9 mouse cellular contexts compared by ENCODE assay signal in genomic region chr6:29814616-29815015, GRCm38 (mm10). TPM values are rescaled to one million over a fixed set of nuclear protein-coding genes. Genes with fewer than 3 reads are reported as not detected.
DNase-seq lines count a peak whose midpoint lies in the region; ATAC-seq and TF ChIP-seq lines count a peak whose summit lies in the region.
"Had no signal": no experiment of that assay in that cellular context is flagged by ENCODE, and none has a peak within 500 bp of the region (broad histone marks: within the 10 kb centered on the region; RNA-seq: fewer than 3 reads in every experiment).

No protein-coding gene starts in this region.

- no peaks in the 10 kb centered on the region for H3K36me3 ChIP-seq in hindbrain, postnatal 0 days (ENCODE audit: insufficient read depth, low read length)
- no peaks in the 10 kb centered on the region for H3K36me3 ChIP-seq in neural tube, embryonic 15.5 days
- no peaks in the 10 kb centered on the region for H3K36me3 ChIP-seq in kidney, embryonic 15.5 days

- ATAC-seq in hindbrain, postnatal 0 days: peak; percentile 82
- peak; percentile 70; the same call in 1 of the 2 replicates for ATAC-seq in neural tube, embryonic 15.5 days (ENCODE audit: low FRiP score)
- no peak for ATAC-seq in kidney, embryonic 15.5 days (replicated peaks; ENCODE audit: low FRiP score)

- no peak overlapping the region for H3K4me3 ChIP-seq in hindbrain, postnatal 0 days (ENCODE audit: low read length)
- no peak overlapping the region for H3K4me3 ChIP-seq in neural tube, embryonic 15.5 days (replicated peaks)
- no peak overlapping the region for H3K4me3 ChIP-seq in kidney, embryonic 15.5 days (replicated peaks)
- H3K4me3 ChIP-seq: megakaryocyte, embryonic 14.5 days had no signal

- H3K27ac ChIP-seq in hindbrain, postnatal 0 days: peak overlapping the region; percentile 61; the same call in 1 of the 2 replicates
- H3K27ac ChIP-seq in neural tube, embryonic 15.5 days (replicated peaks): peak overlapping the region; percentile 34; the same call in 1 of the 2 replicates
- no peak overlapping the region for H3K27ac ChIP-seq in kidney, embryonic 15.5 days

- peaks cover 5% of the 10 kb centered on the region for H3K4me1 ChIP-seq in hindbrain, postnatal 0 days (ENCODE audit: insufficient read depth, low read length)
- H3K4me1 ChIP-seq in neural tube, embryonic 15.5 days: peaks cover 17% of the 10 kb centered on the region
- no peaks in the 10 kb centered on the region for H3K4me1 ChIP-seq in kidney, embryonic 15.5 days
- H3K4me1 ChIP-seq: megakaryocyte, embryonic 14.5 days had no signal

- H3K27me3 ChIP-seq in hindbrain, postnatal 0 days (ENCODE audit: insufficient read depth, low read length): no peaks in the 10 kb centered on the region
- no peaks in the 10 kb centered on the region for H3K27me3 ChIP-seq in neural tube, embryonic 15.5 days (replicated peaks)
- no peaks in the 10 kb centered on the region for H3K27me3 ChIP-seq in kidney, embryonic 15.5 days
- H3K27me3 ChIP-seq: megakaryocyte, embryonic 14.5 days had no signal

- 3% methylated on average over 2 of the region's 2 CpGs for WGBS in hindbrain, postnatal 0 days
- WGBS in neural tube, embryonic 15.5 days: 10% methylated on average over 2 of the region's 2 CpGs
- 37% methylated on average over 2 of the region's 2 CpGs for WGBS in kidney, embryonic 15.5 days

- DNase-seq in adrenal gland, adult 2 months: peak; percentile 57
- DNase-seq in adrenal gland, adult 18-20 months (ENCODE audit: low spot score in 2 of 2): no peak
- peak; percentile 48 for DNase-seq in right cerebral cortex, adult 18-20 months
- DNase-seq in right cerebral cortex, postnatal 14 days: no peak
- peak; percentile 62 for DNase-seq in hindbrain, postnatal 0 days (ENCODE audit: low spot score)
- DNase-seq in kidney, postnatal 14 days: no peak

- no peak for TF ChIP-seq CTCF in hindbrain, postnatal 0 days (IDR thresholded peaks at IDR 0.05; ENCODE audit: low read depth)

- no peak overlapping the region for H3K9ac ChIP-seq in hindbrain, postnatal 0 days (replicated peaks; ENCODE audit: low read length)
- H3K9ac ChIP-seq in neural tube, embryonic 15.5 days (replicated peaks): no peak overlapping the region
- no peak overlapping the region for H3K9ac ChIP-seq in kidney, embryonic 15.5 days

- no peaks in the 10 kb centered on the region for H3K9me3 ChIP-seq in hindbrain, postnatal 0 days (ENCODE audit: low read length)
- no peaks in the 10 kb centered on the region for H3K9me3 ChIP-seq in neural tube, embryonic 15.5 days (replicated peaks)
- no peaks in the 10 kb centered on the region for H3K9me3 ChIP-seq in kidney, embryonic 15.5 days (replicated peaks)
- H3K9me3 ChIP-seq: megakaryocyte, embryonic 14.5 days had no signal

- no peak overlapping the region for H3K4me2 ChIP-seq in hindbrain, postnatal 0 days (ENCODE audit: low read depth, low read length)
- no peak overlapping the region for H3K4me2 ChIP-seq in neural tube, embryonic 15.5 days
- H3K4me2 ChIP-seq in kidney, embryonic 15.5 days: no peak overlapping the region

RNA-seq across cellular contexts. Expression of gene Ahcyl2, which starts 46.8 kb away (rescaled TPM):
- total RNA-seq in adrenal gland, adult 2 months (2021): 100 to 1,000 TPM in 1 of 2 experiments, 10 to 100 TPM in 1; 72.4 to 344 TPM
- polyA plus RNA-seq in adrenal gland, adult 2 months (2012; rRNA removed): 48.4 and 104 TPM in 2 replicates
- total RNA-seq in adrenal gland, adult 18-20 months (2021): 100 to 1,000 TPM; 124 to 260 TPM
- total RNA-seq in hindbrain, postnatal 0 days (2014; rRNA removed): 56.8 and 57.5 TPM in 2 replicates
- polyA plus RNA-seq in hindbrain, postnatal 0 days (2015; fragmentation: Nextera tagmentation; extraction: Ambion mirVana): 19.6 and 23.1 TPM in 2 replicates
- polyA plus RNA-seq in neural tube, embryonic 15.5 days (2015; fragmentation: Nextera tagmentation; extraction: Ambion mirVana): 19.4 and 20.8 TPM in 2 replicates
- polyA plus RNA-seq in kidney, embryonic 15.5 days (2015; fragmentation: Nextera tagmentation; extraction: Ambion mirVana): 16.1 and 16.5 TPM in 2 replicates

Comparison
In these comparisons a context has a peak if more than half of its experiments do, and no peak if none do; other contexts are left out.
1. DNase-seq: peak in adrenal gland, adult 2 months (single experiment), right cerebral cortex, adult 18-20 months (single experiment) and hindbrain, postnatal 0 days (single experiment); none in adrenal gland, adult 18-20 months (0 of 2), right cerebral cortex, postnatal 14 days (single experiment) and kidney, postnatal 14 days (single experiment).